Mouse (Mus musculus): ENCODE data around the gene Irgq. TPM values are rescaled to one million over a fixed set of nuclear protein-coding genes. Genes with fewer than 3 reads are reported as not detected.

Gene Irgq
- polyA plus RNA-seq, 1 experiment from 2014 or later: 11.5 TPM

GRCm38 (mm10) chr7:24577811-24578210 lies 47.3 kb downstream of the Irgq start:
- no peaks in the 10 kb centered on the region for H3K36me3 ChIP-seq (ENCODE audit: inconsistent target)
- H3K79me2 ChIP-seq (ENCODE audit: inconsistent target): no peaks in the 10 kb centered on the region
- H3K27ac ChIP-seq: no peak overlapping the region
- 90% methylated on average over 8 of the region's 10 CpGs for WGBS (ENCODE audit: missing documents)
- no peak overlapping the region for H3K4me3 ChIP-seq (ENCODE audit: inconsistent target)

- 100% methylated on average over 4 of the region's 6 CpGs for WGBS (ENCODE audit: missing documents)
- Histone ChIP-seq H3K79me2 (ENCODE audit: inconsistent target) (no peaks in the 10 kb centered on the region), H3K4me3 (ENCODE audit: inconsistent target) (no peak overlapping the region), H3K36me3 (ENCODE audit: inconsistent target) (no peaks in the 10 kb centered on the region), H3K27ac (no peak overlapping the region)
Observed at GRCm38 (mm10) chr7:24584876-24585275, 54.4 kb downstream of the Irgq start.

GRCm38 (mm10) chr7:24585995-24586394 lies 55.5 kb downstream of the Irgq start:
- WGBS (ENCODE audit: missing documents): 79% methylated on average over 14 of the region's 16 CpGs
- no peak overlapping the region for H3K4me3 ChIP-seq (ENCODE audit: inconsistent target)
- no peak overlapping the region for H3K27ac ChIP-seq
- H3K79me2 ChIP-seq (ENCODE audit: inconsistent target): no peaks in the 10 kb centered on the region
- H3K36me3 ChIP-seq (ENCODE audit: inconsistent target): no peaks in the 10 kb centered on the region

GRCm38 (mm10) chr7:24586828-24587227 lies 56.3 kb downstream of the Irgq start:
- WGBS (ENCODE audit: missing documents): 33% methylated on average over 8 of the region's 8 CpGs

GRCm38 (mm10) chr7:24587330-24588105 lies 57.0 kb downstream of the Irgq start, which contains the start of the genes Ethe1 and Zfp575:
TSS of gene Ethe1 (plus strand) at chr7:24587543.
TSS of gene Zfp575 (minus strand) at chr7:24587641.
- Histone ChIP-seq H3K36me3 (ENCODE audit: inconsistent target) (no peaks in the 10 kb centered on the region), H3K79me2 (ENCODE audit: inconsistent target) (no peaks in the 10 kb centered on the region), H3K27ac (no peak within 1 kb of the TSS), H3K4me3 (ENCODE audit: inconsistent target) (no peak within 1 kb of the TSS)
- 19% methylated on average over 30 of the region's 30 CpGs for WGBS (ENCODE audit: missing documents)

More at GRCm38 (mm10) chr7:24586828-24587227, 56.3 kb downstream of the Irgq start:
- Histone ChIP-seq H3K27ac (no peak overlapping the region), H3K36me3 (ENCODE audit: inconsistent target) (no peaks in the 10 kb centered on the region), H3K4me3 (ENCODE audit: inconsistent target) (no peak overlapping the region), H3K79me2 (ENCODE audit: inconsistent target) (no peaks in the 10 kb centered on the region)

Other genes starting within 250 kb of the Irgq start
- gene Zfp61, start 229.5 kb upstream of the Irgq start, polyA plus RNA-seq (2018): 5.6 to 8.2 TPM (median 7.2 TPM) in 3 replicates
- 1.0 to 2.1 TPM (median 1.5 TPM) in 3 replicates for gene Zfp94, start 214.0 kb upstream of the Irgq start, polyA plus RNA-seq (2018)
- gene Tescl, start 196.8 kb upstream of the Irgq start, polyA plus RNA-seq (2018): not detected in 3 replicates
- not detected in 3 replicates for gene Lypd5, start 181.5 kb upstream of the Irgq start, polyA plus RNA-seq (2018)
- 11.1 to 85.5 TPM (median 12.1 TPM) in 3 replicates for gene Kcnn4, start 160.4 kb upstream of the Irgq start, polyA plus RNA-seq (2018)
- gene Smg9, start 131.1 kb upstream of the Irgq start, polyA plus RNA-seq (2018): 19.7 to 29.3 TPM (median 20.3 TPM) in 3 replicates
- not detected in 3 replicates for gene Irgc1, start 78.4 kb upstream of the Irgq start, polyA plus RNA-seq (2018)
- gene Plaur, start 68.2 kb upstream of the Irgq start, polyA plus RNA-seq (2018): 37.1 to 79.3 TPM (median 71.4 TPM) in 3 replicates
- not detected in 3 replicates for gene Cadm4, start 48.7 kb upstream of the Irgq start, polyA plus RNA-seq (2018)
- gene Zfp428, start 23.7 kb upstream of the Irgq start, polyA plus RNA-seq (2018): 0.60 to 3.0 TPM (median 0.77 TPM) in 3 replicates
- gene AC161166.1, start 18.2 kb upstream of the Irgq start, polyA plus RNA-seq (2018): not detected in 3 replicates
- not detected in 3 replicates for gene Pinlyp, start 15.4 kb downstream of the Irgq start, polyA plus RNA-seq (2018)
- gene Xrcc1, start 15.6 kb downstream of the Irgq start, polyA plus RNA-seq (2018): 26.7 to 70.1 TPM (median 46.9 TPM) in 3 replicates
- gene Ethe1, start 56.9 kb downstream of the Irgq start, polyA plus RNA-seq (2018): 20.8 to 29.7 TPM (median 27.4 TPM) in 3 replicates
- 0.10 TPM in 1 of 3 replicates, not detected in the others for gene Zfp575, start 57.0 kb downstream of the Irgq start, polyA plus RNA-seq (2018)
- 3.0 to 4.3 TPM (median 4.0 TPM) in 3 replicates for gene Phldb3, start 80.1 kb downstream of the Irgq start, polyA plus RNA-seq (2018)
- not detected in 3 replicates for gene Lypd3, start 105.9 kb downstream of the Irgq start, polyA plus RNA-seq (2018)
- not detected in 3 replicates for gene Tex101, start 146.0 kb downstream of the Irgq start, polyA plus RNA-seq (2018)
- gene BC049730, start 178.6 kb downstream of the Irgq start, polyA plus RNA-seq (2018): not detected in 3 replicates
- gene Gm4763, start 196.2 kb downstream of the Irgq start, polyA plus RNA-seq (2018): not detected in 3 replicates
- gene Cd177, start 229.6 kb downstream of the Irgq start, polyA plus RNA-seq (2018): 0.22 to 0.49 TPM (median 0.33 TPM) in 3 replicates
- gene Ceacam10, start 246.5 kb downstream of the Irgq start, polyA plus RNA-seq (2018): 0.85 TPM in 1 of 3 replicates, not detected in the others